Mouse (Mus musculus) adrenal gland, adult 8-10 months (tissue): ENCODE measurements at regions not wholly inside any gene's neighbourhood (a gene's known extent, or its start where the extent isn't known, plus 50 kb on each side); places are given as distances from the start of the nearest gene placed in this dataset.

Experiments used
- DNase-seq: peaks from one replicate; pipeline ENCODE4 v3.0.0; 2022

- DNase-seq, result no peak
Measured at GRCm38 (mm10) chr13:84399345-84400170, 177.5 kb downstream of the Tmem161b start.

- DNase-seq, result no peak
Measured at GRCm38 (mm10) chr13:84401006-84401405, 178.9 kb downstream of the Tmem161b start.

- no peak for DNase-seq
Measured at GRCm38 (mm10) chr13:84404566-84405194, 182.6 kb downstream of the Tmem161b start.

- DNase-seq, result no peak
Measured at GRCm38 (mm10) chr13:84434444-84434843, 212.3 kb downstream of the Tmem161b start.

- DNase-seq, result no peak
Measured at GRCm38 (mm10) chr13:84437586-84438443, 215.7 kb downstream of the Tmem161b start.

- DNase-seq, result no peak
Measured at GRCm38 (mm10) chr13:84438444-84438766, 216.3 kb downstream of the Tmem161b start.

- DNase-seq, result no peak
Measured at GRCm38 (mm10) chr13:84448514-84448913, 226.4 kb downstream of the Tmem161b start.

GRCm38 (mm10) chr13:84449001-84449551 is 227.0 kb downstream of the Tmem161b start:
- DNase-seq, result no peak
